Mouse (Mus musculus): Measurements from ENCODE around the gene Syt15. TPM values are rescaled to one million over a fixed set of nuclear protein-coding genes. Genes with fewer than 3 reads are reported as not detected.

Syt15 gene
- polyA plus RNA-seq, 1 experiment from 2014 or later: not detected

DNA sequence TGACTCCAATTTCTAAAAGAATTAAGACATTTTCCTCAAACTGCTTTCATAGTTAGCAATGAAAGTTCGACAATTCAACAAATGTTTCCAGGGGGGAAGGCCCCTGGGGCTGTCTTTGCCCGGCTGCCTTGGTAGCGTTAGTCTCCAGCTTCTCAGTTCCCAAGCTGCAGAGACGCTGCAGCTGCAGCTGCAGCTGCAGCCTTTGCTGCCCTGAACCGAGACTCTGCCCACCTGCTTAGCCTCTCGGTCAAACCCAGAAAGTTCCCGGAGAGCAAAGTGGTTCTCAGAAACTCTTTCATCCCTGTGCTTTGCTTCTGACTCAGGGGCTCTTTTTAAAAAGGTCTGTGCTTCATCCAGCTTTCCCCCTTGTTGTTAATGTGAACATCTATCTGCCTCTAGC lies 12.9 kb downstream of the Syt15 start:
- Histone ChIP-seq H3K27ac (replicated peaks; ENCODE audit: low read depth, low read length) (no peak overlapping the region), H3K9ac (replicated peaks; ENCODE audit: low read length) (no peak overlapping the region), H3K4me3 (ENCODE audit: low read depth, low read length) (no peak overlapping the region), H3K4me1 (ENCODE audit: control insufficient read depth, insufficient read depth, low read length) (no peaks in the 10 kb centered on the region), H3K27me3 (ENCODE audit: control insufficient read depth, insufficient read depth, low read length) (no peaks in the 10 kb centered on the region), H3K4me2 (ENCODE audit: low read depth, low read length) (no peak overlapping the region), H3K9me3 (replicated peaks; ENCODE audit: control insufficient read depth, low read length) (no peaks in the 10 kb centered on the region), H3K36me3 (replicated peaks; ENCODE audit: control insufficient read depth, insufficient read depth, low read depth, low read length) (no peaks in the 10 kb centered on the region)
- no peak for ATAC-seq (replicated peaks; ENCODE audit: insufficient number of reproducible peaks, low FRiP score, low TSS enrichment, low read depth)
- 45% methylated on average over 7 of the region's 7 CpGs for WGBS
- DNase-seq (ENCODE audit: low spot score): no peak

DNA sequence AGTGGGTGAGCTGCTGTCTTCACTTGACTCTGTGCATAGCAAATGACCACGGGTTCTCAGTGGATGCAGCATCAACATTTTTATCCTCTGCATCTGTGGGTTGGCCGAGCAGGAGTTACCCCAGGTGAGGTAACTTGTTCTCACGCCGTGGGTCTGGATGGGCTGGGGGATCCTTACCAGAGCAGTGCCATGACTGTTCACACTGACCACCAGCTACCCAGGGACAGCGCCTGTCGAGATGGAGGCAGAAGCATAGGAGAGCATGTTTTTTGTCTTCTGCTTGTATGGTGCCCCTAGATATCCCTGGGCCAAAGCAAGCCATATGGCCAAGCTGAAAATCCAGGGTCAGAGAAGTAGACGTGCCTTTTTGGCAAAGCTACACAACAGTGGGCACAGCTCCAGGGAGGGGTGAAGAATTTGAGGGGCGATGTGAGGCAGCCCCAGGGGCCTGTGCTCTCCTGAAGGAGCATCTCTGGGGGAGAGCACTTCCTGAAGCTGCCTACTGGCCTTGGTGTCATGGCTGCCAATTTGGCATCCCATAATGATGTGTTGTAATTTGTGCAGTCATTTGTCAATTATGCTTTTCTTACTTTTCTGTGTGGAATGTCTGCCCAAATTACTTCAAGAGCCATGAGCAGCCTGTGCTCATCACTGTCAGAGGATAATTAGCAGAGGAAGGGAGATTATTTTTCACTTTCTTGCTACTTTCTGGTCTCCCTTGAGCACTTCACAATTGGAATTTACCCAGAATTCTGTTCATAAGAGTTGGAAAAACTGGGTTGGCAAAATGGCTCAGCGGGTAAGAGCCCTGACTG lies 13.7 kb downstream of the Syt15 start:
- ATAC-seq (replicated peaks; ENCODE audit: insufficient number of reproducible peaks, low FRiP score, low TSS enrichment, low read depth) (no peak), DNase-seq (ENCODE audit: low spot score) (no peak)
- Histone ChIP-seq H3K27ac (replicated peaks; ENCODE audit: low read depth, low read length) (no peak overlapping the region), H3K27me3 (ENCODE audit: control insufficient read depth, insufficient read depth, low read length) (no peaks in the 10 kb centered on the region), H3K4me3 (ENCODE audit: low read depth, low read length) (no peak overlapping the region), H3K36me3 (replicated peaks; ENCODE audit: control insufficient read depth, insufficient read depth, low read depth, low read length) (no peaks in the 10 kb centered on the region), H3K9me3 (replicated peaks; ENCODE audit: control insufficient read depth, low read length) (no peaks in the 10 kb centered on the region), H3K4me2 (ENCODE audit: low read depth, low read length) (no peak overlapping the region), H3K9ac (replicated peaks; ENCODE audit: low read length) (no peak overlapping the region), H3K4me1 (ENCODE audit: control insufficient read depth, insufficient read depth, low read length) (no peaks in the 10 kb centered on the region)
- 82% methylated on average over 9 of the region's 9 CpGs for WGBS

DNA sequence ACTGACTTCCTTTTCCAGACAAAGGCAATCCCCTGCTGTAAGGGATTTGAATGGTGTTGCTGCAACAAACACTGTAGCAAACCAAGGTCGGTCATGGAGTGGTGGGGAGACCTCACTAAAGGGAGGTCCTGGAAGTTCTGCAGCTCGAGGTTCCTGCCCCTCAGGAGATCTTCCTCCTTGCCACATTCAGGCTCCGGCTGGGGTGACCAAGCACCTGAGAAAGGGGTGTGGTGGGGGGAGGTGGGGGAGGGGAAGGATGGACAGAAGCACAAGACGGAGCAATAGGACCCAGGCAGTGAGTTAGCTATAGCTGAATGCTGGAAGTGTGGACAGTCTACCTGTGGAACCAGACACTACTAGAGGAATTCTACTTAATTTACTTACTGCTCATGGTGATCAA lies 14.5 kb downstream of the Syt15 start:
- Histone ChIP-seq H3K4me1 (ENCODE audit: control insufficient read depth, insufficient read depth, low read length) (no peaks in the 10 kb centered on the region), H3K4me3 (ENCODE audit: low read depth, low read length) (no peak overlapping the region), H3K27me3 (ENCODE audit: control insufficient read depth, insufficient read depth, low read length) (no peaks in the 10 kb centered on the region), H3K4me2 (ENCODE audit: low read depth, low read length) (no peak overlapping the region), H3K9ac (replicated peaks; ENCODE audit: low read length) (no peak overlapping the region), H3K9me3 (replicated peaks; ENCODE audit: control insufficient read depth, low read length) (no peaks in the 10 kb centered on the region), H3K27ac (replicated peaks; ENCODE audit: low read depth, low read length) (no peak overlapping the region), H3K36me3 (replicated peaks; ENCODE audit: control insufficient read depth, insufficient read depth, low read depth, low read length) (no peaks in the 10 kb centered on the region)
- DNase-seq (ENCODE audit: low spot score): no peak
- ATAC-seq (replicated peaks; ENCODE audit: insufficient number of reproducible peaks, low FRiP score, low TSS enrichment, low read depth): no peak
- WGBS: 59% methylated on average over 4 of the region's 4 CpGs

DNA sequence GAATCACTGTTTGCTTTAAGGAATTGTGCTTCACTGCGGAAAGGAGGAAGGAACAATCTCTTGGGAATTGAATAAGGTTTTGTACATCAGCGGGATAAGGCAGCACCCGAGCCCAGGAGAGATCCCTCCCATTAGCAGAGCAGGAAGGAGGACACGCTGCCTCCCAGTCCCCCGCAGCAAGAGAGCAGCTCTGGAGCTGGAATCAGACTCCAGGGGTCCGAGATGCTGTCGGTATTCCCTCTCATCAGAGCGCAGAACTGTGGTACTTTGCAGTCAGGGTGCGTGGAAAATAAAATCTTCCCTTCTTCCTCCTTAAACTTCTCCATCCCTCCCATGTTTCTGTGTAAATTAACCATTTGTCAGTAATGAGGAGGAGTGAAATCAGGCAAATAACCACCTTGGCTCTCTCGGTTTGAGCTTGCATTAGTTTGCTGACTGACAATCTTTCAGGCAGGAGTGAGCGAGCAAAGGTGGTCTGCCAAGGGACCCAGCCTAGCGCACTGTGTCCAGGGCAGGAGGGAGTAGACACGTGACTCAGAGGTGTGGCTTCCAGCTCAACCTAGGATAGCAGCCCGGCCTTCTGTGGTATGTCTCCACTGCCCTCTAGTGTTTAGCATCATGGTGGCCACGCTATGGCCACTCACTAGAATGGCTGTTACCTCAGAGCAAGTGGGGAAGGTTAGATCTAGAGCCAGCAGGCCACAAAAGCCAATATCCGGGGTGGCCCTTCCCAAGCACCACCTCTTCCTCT lies 15.4 kb downstream of the Syt15 start:
- H3K4me1 ChIP-seq (ENCODE audit: control insufficient read depth, insufficient read depth, low read length): no peaks in the 10 kb centered on the region
- DNase-seq (ENCODE audit: low spot score): peak; percentile 91
- peak; percentile 99 for ATAC-seq (replicated peaks; ENCODE audit: insufficient number of reproducible peaks, low FRiP score, low TSS enrichment, low read depth)
- no peaks in the 10 kb centered on the region for H3K27me3 ChIP-seq (ENCODE audit: control insufficient read depth, insufficient read depth, low read length)
- H3K9me3 ChIP-seq (replicated peaks; ENCODE audit: control insufficient read depth, low read length): no peaks in the 10 kb centered on the region
- no peaks in the 10 kb centered on the region for H3K36me3 ChIP-seq (replicated peaks; ENCODE audit: control insufficient read depth, insufficient read depth, low read depth, low read length)
- peak overlapping the region; percentile 24 for H3K4me3 ChIP-seq (ENCODE audit: low read depth, low read length)
- H3K9ac ChIP-seq (replicated peaks; ENCODE audit: low read length): peak overlapping the region; percentile 40; the same call in 1 of the 2 replicates
- no peak overlapping the region for H3K27ac ChIP-seq (replicated peaks; ENCODE audit: low read depth, low read length)
- peak overlapping the region; percentile 54 for H3K4me2 ChIP-seq (ENCODE audit: low read depth, low read length)
- 3% methylated on average over 16 of the region's 16 CpGs for WGBS

DNA sequence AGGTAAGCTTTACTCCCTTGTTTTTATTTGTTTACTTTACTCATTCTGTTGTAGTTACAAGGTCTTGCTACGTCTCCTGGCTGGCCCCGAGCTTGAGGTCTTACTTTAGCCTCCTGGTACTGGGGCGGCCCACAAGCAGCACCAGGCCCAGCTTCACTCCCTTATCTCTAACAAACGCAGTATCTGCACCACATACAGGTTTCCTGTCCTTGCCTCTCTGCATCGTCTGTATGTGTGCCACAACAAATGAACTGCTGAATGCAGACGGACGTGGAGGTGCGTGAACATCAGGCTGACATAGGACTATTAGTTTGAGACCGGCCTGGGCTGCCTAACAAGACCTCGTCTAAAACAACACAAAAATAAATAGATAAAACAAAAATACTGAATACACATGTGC lies 20.9 kb downstream of the Syt15 start:
- H3K4me1 ChIP-seq (ENCODE audit: control insufficient read depth, insufficient read depth, low read length): no peaks in the 10 kb centered on the region
- H3K27me3 ChIP-seq (ENCODE audit: control insufficient read depth, insufficient read depth, low read length): no peaks in the 10 kb centered on the region
- H3K4me3 ChIP-seq (ENCODE audit: low read depth, low read length): no peak overlapping the region
- H3K9me3 ChIP-seq (replicated peaks; ENCODE audit: control insufficient read depth, low read length): no peaks in the 10 kb centered on the region
- no peak overlapping the region for H3K9ac ChIP-seq (replicated peaks; ENCODE audit: low read length)
- ATAC-seq (replicated peaks; ENCODE audit: insufficient number of reproducible peaks, low FRiP score, low TSS enrichment, low read depth) (no peak), DNase-seq (ENCODE audit: low spot score) (no peak)
- H3K4me2 ChIP-seq (ENCODE audit: low read depth, low read length): no peak overlapping the region
- H3K36me3 ChIP-seq (replicated peaks; ENCODE audit: control insufficient read depth, insufficient read depth, low read depth, low read length): no peaks in the 10 kb centered on the region
- no peak overlapping the region for H3K27ac ChIP-seq (replicated peaks; ENCODE audit: low read depth, low read length)
- WGBS: 85% methylated on average over 10 of the region's 10 CpGs

DNA sequence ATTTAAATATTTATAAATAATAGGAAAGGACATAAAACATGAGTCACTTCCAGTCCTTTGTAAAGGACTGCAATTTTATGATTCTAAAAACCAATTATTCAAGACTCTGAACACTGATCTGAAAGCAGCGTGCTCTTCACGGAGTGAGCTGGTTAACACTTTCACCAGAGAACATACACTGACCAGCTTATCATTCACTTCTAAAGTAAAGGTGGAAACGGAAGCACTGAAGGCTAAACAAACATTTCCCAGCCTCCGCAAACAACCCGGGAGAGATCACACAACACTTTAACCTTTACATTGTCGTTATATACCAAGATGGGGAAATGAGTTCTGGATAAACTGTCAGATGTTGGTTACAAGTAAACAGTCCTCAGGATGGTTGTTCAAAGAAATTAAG lies 21.3 kb downstream of the Syt15 start:
- Histone ChIP-seq H3K9me3 (replicated peaks; ENCODE audit: control insufficient read depth, low read length) (no peaks in the 10 kb centered on the region), H3K27me3 (ENCODE audit: control insufficient read depth, insufficient read depth, low read length) (no peaks in the 10 kb centered on the region), H3K4me1 (ENCODE audit: control insufficient read depth, insufficient read depth, low read length) (no peaks in the 10 kb centered on the region), H3K36me3 (replicated peaks; ENCODE audit: control insufficient read depth, insufficient read depth, low read depth, low read length) (no peaks in the 10 kb centered on the region), H3K27ac (replicated peaks; ENCODE audit: low read depth, low read length) (no peak overlapping the region), H3K4me3 (ENCODE audit: low read depth, low read length) (no peak overlapping the region), H3K9ac (replicated peaks; ENCODE audit: low read length) (no peak overlapping the region), H3K4me2 (ENCODE audit: low read depth, low read length) (no peak overlapping the region)
- DNase-seq (ENCODE audit: low spot score) (no peak), ATAC-seq (replicated peaks; ENCODE audit: insufficient number of reproducible peaks, low FRiP score, low TSS enrichment, low read depth) (no peak)
- 91% methylated on average over 6 of the region's 6 CpGs for WGBS

DNA sequence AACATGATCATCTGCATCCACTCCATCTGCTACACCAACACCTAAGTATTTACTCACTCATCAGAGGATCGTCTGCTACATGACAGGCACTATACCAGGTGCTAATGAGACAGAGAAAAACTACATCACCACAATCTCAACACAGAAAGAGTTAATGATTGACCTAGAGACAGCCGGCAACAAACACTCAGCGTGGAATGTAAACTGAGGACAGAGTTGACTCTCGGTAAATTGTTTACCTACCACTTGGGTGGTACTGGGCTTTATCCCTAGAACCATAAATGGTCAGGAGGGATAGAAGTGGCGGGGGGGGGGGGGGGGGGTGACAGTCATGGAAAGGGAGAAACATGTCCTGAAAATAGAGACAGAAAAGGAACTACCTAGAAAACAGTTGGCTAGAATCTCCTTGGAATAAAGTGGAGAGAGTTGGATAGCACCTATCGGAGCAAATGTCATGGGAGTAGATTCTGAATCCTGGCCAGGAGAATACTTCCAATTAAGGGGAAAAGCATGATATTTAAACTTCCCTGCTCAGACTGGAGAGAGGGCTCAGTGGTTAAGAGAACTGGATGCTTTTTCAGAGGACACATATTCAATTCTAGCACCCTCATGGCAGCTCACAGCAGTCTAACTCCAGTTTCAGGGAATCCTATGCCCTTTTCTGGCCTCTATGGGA lies 33.2 kb downstream of the Syt15 start:
- Histone ChIP-seq H3K27ac (replicated peaks; ENCODE audit: low read depth, low read length) (no peak overlapping the region), H3K4me2 (ENCODE audit: low read depth, low read length) (no peak overlapping the region), H3K9ac (replicated peaks; ENCODE audit: low read length) (no peak overlapping the region), H3K9me3 (replicated peaks; ENCODE audit: control insufficient read depth, low read length) (no peaks in the 10 kb centered on the region), H3K27me3 (ENCODE audit: control insufficient read depth, insufficient read depth, low read length) (no peaks in the 10 kb centered on the region), H3K36me3 (replicated peaks; ENCODE audit: control insufficient read depth, insufficient read depth, low read depth, low read length) (no peaks in the 10 kb centered on the region), H3K4me1 (ENCODE audit: control insufficient read depth, insufficient read depth, low read length) (no peaks in the 10 kb centered on the region), H3K4me3 (ENCODE audit: low read depth, low read length) (no peak overlapping the region)
- no peak for ATAC-seq (replicated peaks; ENCODE audit: insufficient number of reproducible peaks, low FRiP score, low TSS enrichment, low read depth)
- DNase-seq (ENCODE audit: low spot score): no peak
- WGBS: 66% methylated on average over 6 of the region's 6 CpGs

DNA sequence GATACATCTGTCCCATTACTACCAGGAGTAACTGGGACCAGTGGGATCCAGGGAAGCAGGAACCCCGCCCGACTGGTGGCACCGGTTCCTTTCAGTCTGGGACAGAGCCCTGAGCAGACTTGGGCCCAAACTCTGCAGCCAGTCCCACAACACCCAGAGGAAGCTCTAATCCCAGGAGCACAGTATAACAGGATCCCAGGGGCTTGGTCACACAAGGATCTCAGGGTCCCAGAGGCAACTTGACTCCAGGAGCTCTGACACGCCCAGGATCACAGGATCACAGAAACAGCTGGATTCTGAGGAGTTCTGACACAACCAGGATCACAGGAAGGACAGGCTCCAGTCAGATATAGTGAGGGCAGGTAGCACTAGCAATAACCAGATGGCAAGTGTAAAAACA lies 33.9 kb downstream of the Syt15 start:
- no peak overlapping the region for H3K4me3 ChIP-seq (ENCODE audit: low read depth, low read length)
- no peak for ATAC-seq (replicated peaks; ENCODE audit: insufficient number of reproducible peaks, low FRiP score, low TSS enrichment, low read depth)
- no peaks in the 10 kb centered on the region for H3K36me3 ChIP-seq (replicated peaks; ENCODE audit: control insufficient read depth, insufficient read depth, low read depth, low read length)
- no peak overlapping the region for H3K27ac ChIP-seq (replicated peaks; ENCODE audit: low read depth, low read length)
- WGBS: 84% methylated on average over 4 of the region's 4 CpGs
- H3K9me3 ChIP-seq (replicated peaks; ENCODE audit: control insufficient read depth, low read length): no peaks in the 10 kb centered on the region
- H3K4me1 ChIP-seq (ENCODE audit: control insufficient read depth, insufficient read depth, low read length): no peaks in the 10 kb centered on the region
- no peak overlapping the region for H3K9ac ChIP-seq (replicated peaks; ENCODE audit: low read length)
- H3K27me3 ChIP-seq (ENCODE audit: control insufficient read depth, insufficient read depth, low read length): no peaks in the 10 kb centered on the region
- no peak for DNase-seq (ENCODE audit: low spot score)
- no peak overlapping the region for H3K4me2 ChIP-seq (ENCODE audit: low read depth, low read length)

All from embryonic facial prominence, embryonic 11.5 days (tissue).